Mouse (Mus musculus) right cerebral cortex, postnatal 25 days (tissue): Measurements from ENCODE around the gene Lsamp.

ENCODE experiments used
- DNase-seq: peaks from one replicate; pipeline ENCODE4 v3.0.0; 2022

Gene Lsamp

DNA sequence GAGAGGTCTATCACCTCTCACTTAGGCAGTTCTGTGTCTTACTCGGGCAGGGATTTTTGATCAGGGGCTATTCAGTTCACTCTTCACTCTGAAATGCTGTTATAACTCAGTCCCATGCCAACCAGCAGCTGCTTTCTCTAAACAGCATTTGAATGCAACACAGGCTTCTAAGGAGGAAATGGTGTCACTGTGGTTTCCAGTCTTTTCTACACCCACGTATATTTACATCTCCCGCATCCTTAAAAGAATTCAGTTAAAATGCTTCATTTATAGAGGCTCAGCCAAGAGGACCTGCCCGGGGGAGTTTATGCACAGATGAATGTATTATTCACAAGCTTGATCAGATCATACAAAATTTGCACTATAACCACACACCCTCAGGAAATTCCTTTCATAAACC lies 306.0 kb downstream of the Lsamp start:
- no peak for DNase-seq

DNA sequence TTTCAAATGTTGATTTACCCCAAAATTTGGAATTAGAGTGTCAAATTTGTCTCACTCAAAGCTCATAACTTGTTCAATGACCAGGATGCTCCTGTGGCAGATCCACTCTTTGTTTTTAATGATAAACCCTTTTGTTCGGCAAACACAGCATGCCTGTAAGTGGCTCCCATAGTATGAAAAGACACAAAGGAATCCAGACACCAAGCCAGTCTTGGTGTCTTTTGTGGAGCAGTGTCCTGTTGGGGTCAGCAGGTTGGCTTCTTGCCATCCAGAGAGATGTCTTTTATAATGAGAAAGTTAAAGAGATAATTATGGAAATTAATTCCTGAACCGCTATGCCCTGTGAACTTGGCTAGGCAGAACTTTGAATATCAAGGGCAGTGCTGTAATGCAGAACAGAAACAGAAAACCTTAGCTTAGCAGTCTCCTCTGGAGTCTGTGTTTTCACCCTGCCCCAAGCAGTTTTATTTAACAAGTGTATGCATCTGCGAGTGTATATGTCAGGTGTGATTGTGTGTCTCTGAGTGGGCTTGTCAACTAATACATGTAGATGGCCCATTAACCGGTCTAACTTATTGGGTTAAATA lies 310.2 kb downstream of the Lsamp start:
- no peak for DNase-seq

DNA sequence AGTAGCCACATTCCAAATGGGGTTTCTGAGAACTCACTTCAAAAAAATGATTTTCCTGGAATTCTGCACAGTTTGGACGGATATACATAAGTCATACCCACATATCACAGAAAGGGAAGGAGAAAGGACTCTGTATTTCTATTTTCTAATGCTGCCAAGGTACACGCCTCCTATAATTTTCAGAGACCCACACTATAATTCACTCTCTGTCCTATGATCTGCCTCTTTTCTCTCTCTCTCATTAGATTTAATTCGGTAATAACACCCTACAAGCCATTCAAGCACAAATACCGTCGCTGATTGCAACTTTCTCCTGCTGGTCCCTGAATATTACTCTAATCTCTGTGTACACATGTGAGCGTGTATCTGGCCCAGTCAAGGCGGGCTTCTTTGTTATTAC lies 311.1 kb downstream of the Lsamp start:
- DNase-seq: no peak

DNA sequence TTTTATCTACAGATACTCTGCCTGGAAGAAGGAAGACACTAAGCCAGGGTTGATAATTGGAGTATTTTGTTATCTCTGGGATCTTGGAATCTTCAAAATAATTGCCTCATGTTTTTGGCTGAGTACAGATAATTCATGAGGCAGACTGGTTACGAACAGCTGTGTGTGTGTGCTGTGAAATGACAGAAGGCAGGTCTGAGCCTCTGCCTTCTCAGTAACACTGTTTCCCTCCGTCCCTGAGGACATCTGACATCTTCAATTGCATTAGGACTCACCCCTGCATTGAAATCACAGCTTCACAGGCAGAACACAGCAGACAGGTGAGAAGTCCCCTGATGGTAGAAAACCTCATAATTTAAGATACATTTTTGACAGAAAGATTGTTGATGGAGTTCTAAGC lies 323.5 kb downstream of the Lsamp start:
- DNase-seq: no peak

DNA sequence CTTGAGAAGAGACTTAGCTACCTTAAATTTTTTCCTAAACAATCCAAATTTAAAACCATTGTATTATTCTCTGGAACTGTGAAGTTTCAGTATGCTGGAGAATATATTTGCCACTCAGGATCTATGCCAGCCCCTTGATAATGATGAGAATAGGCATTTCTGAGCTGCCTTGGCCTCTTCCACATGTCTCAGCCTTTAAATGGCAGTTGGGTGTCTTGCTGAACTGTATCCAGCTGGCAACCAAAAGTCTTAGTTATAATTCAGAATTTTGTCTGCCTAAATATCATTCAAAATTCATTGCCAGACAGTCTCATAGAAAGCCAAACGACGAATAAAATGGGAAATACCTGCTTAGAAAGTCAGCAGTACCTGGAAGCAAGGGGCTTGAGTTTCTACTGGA lies 332.0 kb downstream of the Lsamp start:
- DNase-seq: no peak

DNA sequence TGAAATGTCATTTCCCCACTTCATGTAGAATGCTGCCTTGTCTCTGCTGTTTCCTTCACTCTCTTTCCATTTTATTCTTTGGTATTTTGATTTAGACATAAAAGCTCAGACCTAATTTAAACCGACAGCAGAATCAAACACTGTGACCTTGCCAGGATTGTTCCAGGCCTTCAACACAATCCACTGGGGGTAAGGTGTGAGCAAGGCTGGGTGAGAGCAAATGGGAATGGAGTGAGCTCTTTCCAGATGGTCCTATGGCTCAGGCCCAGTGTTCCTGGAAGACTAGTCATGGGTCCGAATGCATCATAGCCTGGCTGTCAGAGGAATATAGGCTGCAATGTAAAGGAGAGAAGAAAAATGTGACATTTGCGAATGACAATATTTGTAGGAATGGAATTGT lies 340.6 kb downstream of the Lsamp start:
- DNase-seq: no peak

DNA sequence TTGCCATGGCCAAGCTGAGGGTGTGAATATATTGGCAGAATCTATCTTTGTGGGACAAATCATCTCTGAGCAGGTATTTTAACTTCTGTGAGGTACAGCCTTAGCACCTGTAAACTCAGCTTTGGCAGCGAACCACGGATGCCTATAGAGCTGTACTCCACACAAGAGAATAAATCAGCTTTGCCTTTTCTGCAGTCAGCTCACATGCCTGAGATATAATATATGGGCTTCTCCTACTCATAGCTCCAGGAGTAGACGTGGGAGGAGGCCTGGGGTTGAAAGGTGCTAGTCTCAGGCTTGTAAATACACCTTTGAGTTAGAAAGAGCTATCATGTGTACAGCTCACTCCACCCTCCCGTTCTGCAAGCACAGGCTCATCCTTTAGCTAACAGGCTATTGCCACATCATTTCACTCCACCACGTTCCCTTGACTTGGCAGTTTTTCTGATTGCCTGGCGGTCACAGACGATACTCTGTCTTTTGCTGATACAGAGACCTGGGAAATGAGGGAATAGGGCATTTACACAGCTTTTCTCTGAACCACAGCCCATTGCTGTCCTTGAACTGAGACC lies 344.2 kb downstream of the Lsamp start:
- DNase-seq: no peak

DNA sequence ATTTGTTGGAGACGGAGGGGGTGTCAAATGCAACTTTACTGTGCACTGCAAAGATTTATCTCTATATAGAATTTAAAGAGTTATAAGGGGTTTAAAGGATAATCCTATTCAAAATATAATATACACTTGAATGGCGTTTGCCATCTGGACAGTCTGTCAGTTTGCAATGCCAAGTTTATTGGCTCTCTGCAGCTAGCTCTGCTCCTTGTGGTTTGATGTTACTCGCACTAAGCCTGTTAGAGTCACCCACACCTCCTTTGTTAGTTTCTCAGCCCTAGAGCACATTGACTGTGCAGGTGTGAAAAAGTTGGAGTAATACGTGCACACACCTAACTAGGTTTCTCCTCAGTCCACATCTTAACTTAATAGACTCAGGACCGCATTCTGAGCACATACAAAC lies 385.5 kb downstream of the Lsamp start:
- DNase-seq: no peak

DNA sequence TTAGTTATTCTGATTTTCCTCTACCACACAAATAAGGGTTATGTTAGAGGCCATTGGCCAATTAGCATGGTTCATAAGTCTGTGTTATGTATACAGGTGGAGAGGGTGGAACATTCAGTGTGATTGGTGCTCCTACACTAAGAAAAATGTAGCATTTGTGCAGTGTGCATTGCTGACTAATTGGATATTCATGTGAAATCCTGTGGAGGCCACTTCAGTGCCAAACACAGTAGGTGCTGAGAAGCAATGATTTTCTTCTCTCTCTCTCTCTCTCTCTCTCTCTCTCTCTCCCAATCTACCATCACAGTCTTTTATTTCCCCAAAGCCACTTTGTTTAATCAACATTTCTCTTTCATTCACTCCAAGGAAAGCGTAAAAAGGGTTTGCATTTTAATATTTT lies 387.1 kb downstream of the Lsamp start:
- DNase-seq: no peak

DNA sequence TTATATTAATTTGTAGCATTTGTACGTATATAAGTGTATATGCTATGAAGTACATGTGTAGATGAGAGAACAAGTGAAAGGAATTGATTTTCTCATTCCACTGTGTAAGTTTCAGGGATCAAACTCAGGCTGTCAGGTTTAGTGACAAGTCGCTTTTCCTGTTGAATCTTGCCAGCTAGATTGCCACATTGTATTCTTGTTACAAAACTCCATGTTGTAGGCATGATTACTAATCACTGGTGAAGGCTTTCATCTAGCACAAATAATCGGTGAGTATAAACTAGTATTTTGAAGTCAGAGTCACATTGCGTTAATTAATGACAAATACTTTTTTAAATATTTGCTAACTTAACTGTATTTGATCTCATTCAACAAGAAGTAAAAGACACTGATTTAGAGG lies 391.2 kb downstream of the Lsamp start:
- no peak for DNase-seq

DNA sequence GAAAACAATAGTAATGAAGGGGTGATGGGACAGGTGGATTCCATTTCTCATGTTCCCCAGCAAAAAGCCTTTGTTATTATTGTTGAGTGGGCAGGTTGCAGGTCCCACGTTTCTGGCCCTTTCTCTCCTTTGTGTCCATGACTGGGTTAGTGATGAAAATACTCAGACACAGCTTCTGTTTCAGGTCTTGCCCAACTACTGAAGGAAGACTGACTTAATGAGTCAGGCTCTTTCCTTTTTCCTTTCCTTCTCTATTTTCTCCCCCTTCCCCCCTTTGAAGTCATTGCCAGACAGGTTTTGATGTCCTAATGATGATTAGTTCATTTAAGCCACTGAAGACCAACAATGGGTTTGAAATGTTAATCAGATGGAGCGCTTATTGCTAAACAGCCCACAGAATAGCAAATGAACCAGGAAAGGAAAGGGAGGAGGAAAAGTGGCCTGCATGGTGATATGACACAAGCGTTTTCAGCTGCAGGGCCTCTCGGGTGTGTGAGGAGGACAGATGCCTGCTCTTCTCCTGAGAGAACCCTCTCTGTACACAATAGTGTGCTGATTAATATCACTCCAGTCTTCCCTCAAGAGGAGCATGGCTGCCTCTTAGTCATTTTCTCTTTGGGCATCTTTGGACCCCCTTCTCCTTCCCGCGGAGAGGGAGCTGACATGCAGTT lies 393.1 kb downstream of the Lsamp start:
- DNase-seq: no peak

DNA sequence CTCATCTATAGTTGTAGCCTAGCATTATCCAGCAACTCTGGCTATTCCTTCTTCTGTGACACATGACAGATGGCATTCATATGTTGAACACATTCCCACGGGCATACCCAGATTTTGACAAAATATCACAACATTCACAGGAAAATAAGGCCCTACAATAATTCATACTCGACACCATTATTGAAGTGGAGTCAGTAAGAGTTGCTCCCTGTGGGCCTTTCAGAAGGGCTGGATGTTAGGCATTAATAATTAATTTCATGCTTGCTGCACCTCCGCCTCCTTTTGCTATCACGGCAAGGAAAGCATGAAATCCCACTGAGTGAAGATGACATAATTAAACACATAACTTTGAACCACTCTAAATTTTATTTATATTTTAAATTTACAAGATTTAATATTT lies 407.9 kb downstream of the Lsamp start:
- DNase-seq: no peak

DNA sequence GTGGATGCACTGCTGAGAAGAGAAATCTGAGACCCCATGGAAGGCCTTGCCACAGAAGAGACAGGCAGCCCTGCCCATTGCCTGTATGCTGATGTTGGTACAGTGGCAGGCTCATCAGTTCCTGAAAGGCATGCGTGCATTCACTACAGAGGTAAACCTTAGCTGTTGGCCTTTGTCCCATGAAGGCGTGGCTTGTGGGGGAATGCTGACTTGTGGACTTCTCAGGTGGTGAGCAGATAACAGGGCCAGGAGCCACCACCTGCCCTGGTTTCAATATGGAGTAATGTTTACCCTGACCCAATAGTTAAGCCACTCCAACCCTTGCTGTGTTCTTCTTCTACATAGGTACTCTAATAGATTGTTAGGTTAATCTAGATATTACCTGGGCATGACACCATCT lies 415.4 kb downstream of the Lsamp start:
- DNase-seq: no peak

DNA sequence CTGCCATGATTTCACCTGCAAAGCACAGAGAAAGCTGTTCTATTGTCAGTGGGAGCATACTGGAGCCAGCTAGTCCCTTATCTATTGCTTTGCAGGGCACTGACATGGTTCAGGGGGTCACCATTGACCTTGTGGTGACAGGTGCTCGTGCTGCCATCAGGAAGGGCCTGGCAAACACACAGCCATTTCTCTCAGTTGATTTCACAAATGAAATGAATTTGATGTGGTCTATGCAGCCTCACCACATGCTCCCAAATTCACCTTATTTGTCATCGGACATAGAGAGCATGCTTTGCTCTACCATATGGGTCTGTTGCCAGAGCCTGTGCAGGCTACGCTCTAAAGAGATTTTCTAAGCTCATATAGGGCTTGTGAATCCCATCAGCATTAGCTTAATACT lies 450.1 kb downstream of the Lsamp start:
- no peak for DNase-seq

DNA sequence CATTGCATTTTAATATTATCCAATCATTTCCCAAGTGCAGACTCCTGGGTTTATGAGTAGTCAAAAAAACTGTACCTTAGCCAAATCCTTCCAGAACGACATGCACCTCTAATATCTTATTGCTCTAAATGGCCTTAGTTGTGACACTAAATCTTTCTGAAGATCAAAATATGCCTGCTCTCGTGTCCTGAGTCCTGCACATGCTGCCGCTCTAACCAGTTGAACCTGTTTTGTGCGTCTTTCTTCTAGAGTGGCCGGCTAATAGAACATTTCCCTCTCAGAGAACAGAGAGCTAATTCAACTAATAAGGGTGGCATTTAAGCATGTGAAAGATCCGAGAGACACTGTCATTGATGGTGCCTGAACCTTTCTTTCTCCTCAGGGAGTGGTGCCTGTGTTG lies 452.3 kb downstream of the Lsamp start:
- DNase-seq: no peak

DNA sequence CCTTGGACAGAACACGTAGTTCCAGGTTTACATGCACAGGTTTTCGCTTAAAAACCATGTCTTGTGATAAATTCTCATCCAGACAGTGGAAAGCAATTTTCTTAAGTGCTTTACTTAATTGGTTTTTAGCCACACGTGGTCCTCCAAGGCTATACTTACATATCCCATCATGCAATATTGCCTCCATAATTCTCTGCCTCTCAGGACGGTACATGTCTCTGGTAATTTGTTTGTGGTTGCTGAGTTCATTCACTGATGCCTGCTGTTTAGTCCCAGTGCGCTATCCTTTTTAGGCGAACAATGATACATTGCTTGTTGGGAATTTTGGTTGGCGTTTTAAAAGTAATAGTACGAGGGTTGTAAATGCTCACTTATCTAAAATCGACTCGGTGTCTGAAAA lies 453.7 kb downstream of the Lsamp start:
- no peak for DNase-seq

DNA sequence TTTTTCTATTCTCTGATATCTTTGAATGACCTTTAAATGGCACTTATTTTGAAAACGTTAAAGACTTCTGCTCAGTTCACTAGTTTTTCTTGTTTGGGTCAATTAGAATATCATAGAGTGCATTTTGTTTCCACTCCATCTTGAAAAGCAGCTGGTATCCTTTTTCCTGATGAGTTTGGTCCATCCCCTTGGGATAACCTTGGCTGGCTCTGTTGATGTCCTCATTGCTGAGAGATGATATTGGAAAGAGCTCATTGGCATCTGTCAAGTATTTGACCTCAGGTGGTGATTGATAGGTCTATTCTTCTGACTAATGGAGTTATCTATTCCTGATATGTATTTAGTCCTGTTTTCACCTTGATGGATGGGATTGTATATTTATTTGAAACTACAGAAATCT lies 454.7 kb downstream of the Lsamp start:
- no peak for DNase-seq

DNA sequence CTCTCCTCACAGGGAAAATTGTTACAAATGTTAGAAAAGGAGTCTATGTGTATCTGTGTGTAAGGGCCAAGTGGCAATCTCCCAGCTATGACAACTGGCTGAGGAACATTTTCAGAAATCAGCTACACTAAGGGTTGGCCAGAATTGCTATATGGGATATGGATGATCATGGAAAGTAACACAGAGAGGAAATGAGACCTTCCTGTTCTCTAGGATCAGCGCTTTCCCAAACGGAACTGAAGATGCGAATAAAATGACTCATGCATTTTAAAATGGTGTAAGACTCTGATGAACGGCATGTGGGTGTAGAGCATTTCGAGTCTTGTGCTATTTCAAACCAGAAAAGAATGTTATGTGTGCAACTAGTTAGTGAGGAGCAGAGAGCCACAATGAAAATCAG lies 462.4 kb downstream of the Lsamp start:
- peak; percentile 16 for DNase-seq

DNA sequence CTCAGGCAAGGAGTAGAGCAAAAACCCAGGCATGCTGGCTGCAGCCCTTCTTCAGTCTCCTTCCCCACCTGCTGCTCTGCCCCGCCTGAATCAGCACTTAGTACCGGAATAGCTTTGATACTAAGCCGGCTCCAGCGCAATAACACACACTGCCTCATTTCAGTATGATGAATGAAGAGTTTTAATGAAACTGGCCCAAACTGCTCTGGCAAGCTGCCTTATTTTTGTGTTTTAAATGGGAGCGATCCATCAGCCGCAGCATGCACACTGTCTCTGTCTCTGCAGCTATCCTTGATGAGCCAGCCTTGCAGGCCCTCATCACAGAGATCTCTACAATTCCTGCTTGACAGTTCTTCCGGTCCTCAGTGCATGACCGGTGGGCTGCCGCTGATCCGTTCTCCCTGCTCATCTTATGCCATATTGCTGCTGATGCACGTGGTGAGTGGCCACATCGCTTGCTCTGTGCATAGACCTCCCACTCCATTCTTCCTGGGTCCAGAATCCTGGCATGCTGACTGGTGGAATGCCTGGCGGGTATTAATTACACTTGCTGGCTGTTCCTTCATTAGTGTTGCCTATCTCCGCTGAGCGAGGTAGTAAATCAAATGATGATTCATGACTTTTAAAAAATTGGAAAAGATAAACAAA lies 479.4 kb downstream of the Lsamp start:
- peak; percentile 11 for DNase-seq

DNA sequence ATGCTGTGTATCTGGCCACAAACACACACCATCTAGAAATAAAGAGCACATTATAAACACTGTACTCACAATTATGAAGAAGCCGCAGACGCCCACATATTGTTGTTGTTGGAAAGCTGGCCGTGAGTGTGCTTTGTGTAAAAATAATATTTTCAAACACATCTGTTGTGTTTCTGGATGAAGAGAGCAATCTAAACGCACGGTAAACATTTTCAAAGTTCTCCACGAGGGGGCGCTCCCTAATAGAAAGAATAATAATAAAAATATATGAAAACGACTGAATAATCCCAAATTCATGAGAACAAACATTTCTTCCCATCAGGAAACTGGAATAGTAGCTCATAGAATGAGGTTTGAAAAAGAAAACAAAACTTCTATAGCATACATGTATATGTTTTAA lies 482.4 kb downstream of the Lsamp start:
- DNase-seq: peak; percentile 5

DNA sequence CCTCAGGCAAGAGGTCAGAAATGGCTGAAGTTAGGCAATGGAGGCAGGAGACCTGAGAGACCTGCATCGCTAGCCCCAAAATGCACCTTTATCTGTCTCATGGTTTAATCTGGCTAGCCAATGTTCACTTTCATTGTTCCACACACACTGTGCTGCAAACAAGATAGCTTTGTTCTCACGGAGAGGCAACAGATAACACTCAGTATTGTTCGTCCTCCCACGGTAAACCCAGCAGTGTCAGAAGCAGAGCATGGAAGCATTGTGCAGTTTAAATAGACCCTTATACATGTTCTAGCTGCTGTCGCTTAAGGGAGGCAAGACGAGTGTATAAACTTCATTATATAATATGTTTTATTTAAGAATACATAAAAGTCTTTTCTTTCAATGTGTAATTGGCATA lies 486.8 kb downstream of the Lsamp start:
- DNase-seq: no peak

DNA sequence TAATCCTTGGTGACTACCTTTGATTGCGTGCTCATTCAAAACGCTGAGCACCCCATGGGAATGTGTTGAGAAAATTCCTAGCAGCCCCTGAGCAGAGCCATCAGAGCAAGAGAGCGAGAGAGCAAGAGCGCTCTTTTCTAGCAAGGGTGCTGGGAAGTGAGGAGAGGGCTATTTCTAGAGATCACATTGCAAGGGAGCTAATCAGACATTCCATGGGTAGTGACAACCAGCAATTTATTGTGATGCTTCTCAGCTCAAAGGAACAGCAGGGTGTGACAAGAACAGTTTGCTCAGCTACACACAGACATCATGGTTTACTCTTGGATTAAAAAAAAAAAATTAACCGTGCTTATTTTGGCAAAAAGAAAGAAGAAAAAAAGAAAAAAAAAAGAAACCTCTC lies 487.8 kb downstream of the Lsamp start:
- no peak for DNase-seq

DNA sequence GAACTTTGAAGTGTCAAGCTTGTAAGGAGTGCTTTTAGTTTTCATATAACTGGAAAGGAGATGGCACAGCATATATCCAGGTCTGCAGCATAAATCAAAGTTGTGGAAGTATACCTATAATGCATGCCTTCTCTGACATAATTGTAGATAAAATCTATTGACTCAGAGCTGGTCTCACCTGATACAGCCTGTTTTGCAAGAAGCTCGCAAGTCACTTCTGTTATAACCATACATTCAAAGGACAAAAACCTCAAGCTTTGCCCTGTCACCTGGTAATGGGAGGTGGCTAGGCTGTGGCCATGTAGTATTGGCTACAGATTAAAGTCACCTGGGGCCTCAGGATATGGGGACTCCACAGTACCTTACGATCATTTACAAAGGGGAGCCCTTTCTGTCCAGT lies 507.4 kb downstream of the Lsamp start:
- no peak for DNase-seq

DNA sequence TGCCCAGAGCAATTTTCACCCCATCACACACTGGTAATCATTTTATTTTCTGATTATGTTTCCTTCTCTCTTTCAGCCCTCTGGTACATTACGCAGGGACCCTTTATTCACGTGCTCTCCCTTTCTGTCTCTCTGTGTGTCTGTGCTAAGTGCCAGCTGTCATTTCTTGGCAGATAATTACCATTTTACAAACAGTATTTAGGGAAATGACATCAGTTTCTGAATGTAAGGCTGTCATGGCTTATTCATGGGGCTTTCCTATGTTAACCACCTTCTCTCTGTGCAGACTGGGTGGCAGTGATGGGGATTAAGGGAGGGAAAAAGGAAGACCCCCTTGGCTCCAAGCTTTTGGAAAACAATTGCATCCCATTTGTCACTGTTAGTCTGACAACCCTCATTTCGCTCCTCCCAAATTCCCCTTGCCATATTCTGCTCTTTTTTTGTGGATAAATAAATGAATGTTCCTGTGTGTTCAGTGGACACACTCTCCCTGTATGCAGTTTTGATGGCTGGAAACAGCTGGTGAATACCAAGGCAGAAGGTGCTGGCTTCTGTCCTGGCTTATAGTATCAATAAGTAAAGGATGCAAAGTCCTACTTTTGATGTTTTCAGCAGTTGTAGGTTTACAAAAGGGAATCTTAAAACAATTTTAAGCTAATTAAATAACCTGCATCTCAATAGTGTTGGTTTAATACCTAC lies 520.2 kb downstream of the Lsamp start:
- no peak for DNase-seq
